Mouse (Mus musculus) ovary, postnatal 36 days (tissue): ENCODE data around the gene Lurap1.

Experiments
- DNase-seq: peaks from one replicate; pipeline ENCODE4 v3.0.0; 2022; ENCODE audit warnings: low spot score, mixed read lengths

The Lurap1 gene

GRCm38 (mm10) chr4:116151238-116151637 lies at the start of gene Lurap1:
TSS of gene Lurap1 (minus strand) at chr4:116151338.
- DNase-seq, result no peak

GRCm38 (mm10) chr4:116198422-116198821 lies 47.3 kb upstream of the Lurap1 start:
- DNase-seq, result no peak

- no peak for DNase-seq
These were observed 42.6 kb upstream of the Lurap1 start for GRCm38 (mm10) chr4:116193583-116194383.

GRCm38 (mm10) chr4:116192286-116192835 lies 41.2 kb upstream of the Lurap1 start:
- no peak for DNase-seq

- DNase-seq, result no peak
These were observed 33.9 kb upstream of the Lurap1 start for GRCm38 (mm10) chr4:116185083-116185482.

DNA sequence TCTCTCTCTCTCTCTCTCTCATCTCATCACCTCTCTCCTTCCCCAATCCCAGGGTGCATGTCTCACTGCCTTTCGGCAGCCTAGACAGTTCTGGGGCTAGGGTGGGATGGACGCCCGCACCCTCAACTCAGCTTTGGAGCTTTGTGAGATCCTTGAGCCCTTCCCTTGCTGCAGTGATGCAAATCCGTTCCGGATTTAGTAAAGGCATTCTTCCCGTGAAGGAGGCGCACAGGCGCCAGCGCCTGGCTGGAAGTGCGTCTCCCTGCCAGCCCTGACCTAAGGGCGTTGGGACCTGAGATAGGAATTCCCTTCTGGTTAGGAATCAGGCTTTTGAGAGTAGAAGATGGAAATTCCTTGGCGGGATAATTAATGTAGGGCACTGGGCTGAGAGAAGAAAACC lies 31.6 kb upstream of the Lurap1 start:
- no peak for DNase-seq

DNA sequence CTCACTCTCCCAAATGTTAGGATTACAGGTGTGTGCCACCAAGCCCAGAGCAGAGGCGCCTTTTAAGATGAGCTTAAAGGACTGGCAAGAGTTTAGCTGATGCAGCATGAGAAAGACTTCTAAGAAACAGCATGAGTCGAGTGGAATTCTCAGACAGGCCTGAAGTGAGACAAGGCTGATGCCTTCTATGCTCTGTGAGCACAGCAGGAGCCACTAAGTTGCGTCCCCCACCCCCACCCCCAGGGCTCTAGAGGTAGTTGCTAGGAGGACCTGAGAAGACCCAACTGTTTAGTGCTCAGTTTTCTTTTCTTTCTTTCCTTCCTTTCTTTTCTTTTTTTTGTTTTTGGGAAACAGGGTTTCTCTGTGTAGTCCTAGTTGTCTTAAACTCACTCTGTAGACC lies 30.9 kb upstream of the Lurap1 start:
- DNase-seq, result no peak

GRCm38 (mm10) chr4:116177140-116177539 lies 26.0 kb upstream of the Lurap1 start:
- peak; percentile 49 for DNase-seq

- DNase-seq, result peak; percentile 65
These were observed 25.4 kb upstream of the Lurap1 start for GRCm38 (mm10) chr4:116176543-116176988.

DNA sequence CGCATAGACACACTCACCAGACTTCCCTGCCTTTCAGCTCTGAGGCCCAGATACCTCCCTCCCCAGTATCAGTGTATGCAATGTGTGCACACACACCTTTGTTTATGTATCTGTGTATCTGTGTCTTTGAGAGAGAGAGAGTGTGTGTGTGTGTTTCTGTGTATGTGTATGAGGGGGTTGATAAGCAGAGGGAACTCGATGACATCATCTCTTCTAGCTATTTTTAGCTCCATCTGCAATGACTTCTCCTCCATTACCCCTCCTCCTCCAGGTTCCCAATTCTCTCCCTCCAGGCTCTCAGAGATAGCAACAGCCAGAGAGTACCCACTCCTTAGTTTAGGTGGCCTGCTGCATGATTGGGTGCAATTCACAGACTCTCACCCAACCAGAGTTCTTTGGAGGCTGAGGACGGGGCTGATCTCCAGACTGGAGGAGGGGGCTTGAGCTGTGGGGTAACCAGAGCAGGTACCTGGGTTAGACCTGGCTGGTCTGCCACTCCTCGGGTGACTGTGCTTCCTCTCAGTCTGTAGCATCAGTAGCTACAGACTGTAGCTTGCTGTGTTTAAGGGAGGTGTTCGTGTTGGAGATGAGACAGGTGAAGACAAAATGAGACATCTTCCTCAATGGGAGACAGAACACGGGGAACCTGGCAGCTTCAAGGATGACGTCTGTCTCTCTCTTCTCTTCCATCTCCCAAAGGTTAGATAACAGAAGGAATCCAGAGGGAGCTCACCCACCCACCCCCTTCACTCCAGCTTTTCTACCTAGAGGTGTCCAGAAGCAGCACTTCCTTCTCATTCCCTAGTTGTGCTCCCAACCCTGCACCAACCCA lies 24.8 kb upstream of the Lurap1 start:
- no peak for DNase-seq

- DNase-seq, result no peak
These were observed 24.0 kb upstream of the Lurap1 start for GRCm38 (mm10) chr4:116175136-116175535.

DNA sequence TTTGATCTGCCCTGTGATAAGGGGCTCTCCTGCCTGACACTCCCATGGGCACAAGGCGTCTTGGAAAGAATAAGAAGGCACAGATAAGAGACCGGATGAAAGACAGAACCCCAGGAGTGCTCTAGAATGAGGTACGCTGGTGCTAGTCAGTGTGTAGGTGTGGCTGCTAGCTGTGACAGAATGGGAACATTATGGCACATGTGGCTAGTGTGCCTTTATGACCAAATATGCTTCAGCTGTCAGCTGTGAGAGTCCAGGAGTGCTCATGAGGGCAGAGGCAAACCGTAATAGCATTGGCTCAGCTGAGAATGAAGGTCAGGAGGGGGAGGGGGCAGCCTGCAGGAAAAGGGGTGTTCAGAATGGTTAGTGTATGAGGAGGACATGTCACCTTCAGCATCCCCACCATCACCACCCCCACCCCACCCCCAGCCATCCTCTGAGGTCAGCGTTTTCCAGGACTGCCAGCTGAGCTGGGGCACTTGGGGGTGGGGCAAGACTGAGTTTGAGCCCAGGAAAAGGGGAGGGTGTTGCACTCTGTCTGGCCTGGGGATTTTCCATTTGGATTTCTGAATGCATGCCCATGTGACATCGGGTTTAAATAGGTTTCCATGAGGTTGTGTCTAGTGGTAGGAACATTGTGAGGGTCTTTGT lies 23.5 kb upstream of the Lurap1 start:
- no peak for DNase-seq

- DNase-seq, result no peak
These were observed 22.6 kb upstream of the Lurap1 start for GRCm38 (mm10) chr4:116173752-116174151.

- no peak for DNase-seq
These were observed 21.9 kb upstream of the Lurap1 start, which contains the start of the genes 1700042G07Rik and Gm49337 for GRCm38 (mm10) chr4:116173072-116173471. TSS of gene 1700042G07Rik (plus strand) at chr4:116173372. TSS of gene Gm49337 (plus strand) at chr4:116173384.

- no peak for DNase-seq
These were observed 18.2 kb upstream of the Lurap1 start for GRCm38 (mm10) chr4:116169353-116169672.

GRCm38 (mm10) chr4:116168617-116169352 lies 17.6 kb upstream of the Lurap1 start:
- DNase-seq, result peak; percentile 62

- DNase-seq, result peak; percentile 47
These were observed 16.3 kb upstream of the Lurap1 start, which contains the start of gene Tspan1 for GRCm38 (mm10) chr4:116167404-116167803. TSS of gene Tspan1 (minus strand) at chr4:116167601.

- no peak for DNase-seq
These were observed 14.7 kb upstream of the Lurap1 start for GRCm38 (mm10) chr4:116165708-116166407.

- no peak for DNase-seq
These were observed 13.8 kb upstream of the Lurap1 start for GRCm38 (mm10) chr4:116164759-116165554.

DNA sequence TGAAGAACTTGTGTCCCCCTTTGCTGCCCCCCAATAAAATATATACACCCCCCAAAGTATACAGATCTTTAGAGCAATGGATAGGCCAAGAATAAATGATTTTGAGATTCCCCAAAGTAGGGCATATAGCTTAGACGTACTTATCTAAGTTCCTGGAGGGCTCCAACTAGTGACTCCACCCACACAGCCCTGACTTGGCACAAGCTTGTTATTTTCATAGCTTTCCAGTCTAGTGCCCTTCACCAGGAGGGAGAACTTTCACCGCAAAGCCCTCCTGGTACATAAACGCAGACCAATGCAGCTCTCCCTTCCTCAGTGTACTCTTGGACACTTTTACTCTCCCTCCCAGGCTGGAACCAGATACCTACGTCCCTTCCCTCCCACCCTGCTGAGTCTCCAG lies 11.0 kb upstream of the Lurap1 start:
- DNase-seq, result peak; percentile 42
